Mouse (Mus musculus) kidney, adult 8-10 months (tissue): ENCODE measurements around the gene Pibf1.

ENCODE experiments used
- DNase-seq, 2 experiments: peaks; one replicate each; pipeline ENCODE4 v3.0.0; 2022

Pibf1 gene

DNA sequence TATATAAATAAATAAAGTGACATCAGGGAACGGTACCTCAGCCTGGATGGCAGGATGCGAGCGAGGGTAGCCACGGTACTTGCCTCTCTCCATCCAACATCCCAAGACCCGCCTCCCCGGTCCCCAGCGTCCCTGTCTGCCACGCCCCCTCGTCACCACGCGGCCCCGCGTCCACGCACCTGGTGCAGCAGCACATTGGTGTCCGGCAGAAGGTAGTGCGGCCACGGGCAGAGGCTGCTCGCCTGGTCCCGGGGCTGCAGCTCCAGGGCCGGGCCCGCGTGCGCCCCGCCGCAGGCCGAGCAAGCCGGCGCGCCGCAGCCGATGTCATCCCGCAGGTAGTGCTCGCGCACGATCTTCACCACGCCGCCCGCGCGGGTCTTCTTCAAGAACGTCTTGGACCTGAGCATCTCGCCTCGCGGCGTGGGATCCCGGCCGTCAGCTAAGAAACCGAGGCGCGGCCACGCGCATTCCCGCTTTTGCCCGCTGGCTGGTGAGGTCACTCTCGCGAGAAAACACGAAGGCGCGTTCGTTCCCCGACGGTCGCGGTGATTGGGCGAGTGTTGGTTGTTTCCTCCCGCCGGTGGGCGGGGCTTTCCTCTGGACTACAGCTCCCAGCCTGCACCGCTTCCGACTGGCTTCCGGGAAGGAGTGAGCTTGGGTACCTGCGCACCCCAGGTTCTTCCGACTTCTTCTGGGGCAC, at the start of gene Pibf1, which contains the start of gene Dis3:
Gene Pibf1 (plus strand): TSS at position 158 of the 700 bp plus-strand sequence.
Gene Dis3 (minus strand): TSS at position 504 of the 700 bp plus-strand sequence.
- DNase-seq, result peak; percentile 98 to 99

DNA sequence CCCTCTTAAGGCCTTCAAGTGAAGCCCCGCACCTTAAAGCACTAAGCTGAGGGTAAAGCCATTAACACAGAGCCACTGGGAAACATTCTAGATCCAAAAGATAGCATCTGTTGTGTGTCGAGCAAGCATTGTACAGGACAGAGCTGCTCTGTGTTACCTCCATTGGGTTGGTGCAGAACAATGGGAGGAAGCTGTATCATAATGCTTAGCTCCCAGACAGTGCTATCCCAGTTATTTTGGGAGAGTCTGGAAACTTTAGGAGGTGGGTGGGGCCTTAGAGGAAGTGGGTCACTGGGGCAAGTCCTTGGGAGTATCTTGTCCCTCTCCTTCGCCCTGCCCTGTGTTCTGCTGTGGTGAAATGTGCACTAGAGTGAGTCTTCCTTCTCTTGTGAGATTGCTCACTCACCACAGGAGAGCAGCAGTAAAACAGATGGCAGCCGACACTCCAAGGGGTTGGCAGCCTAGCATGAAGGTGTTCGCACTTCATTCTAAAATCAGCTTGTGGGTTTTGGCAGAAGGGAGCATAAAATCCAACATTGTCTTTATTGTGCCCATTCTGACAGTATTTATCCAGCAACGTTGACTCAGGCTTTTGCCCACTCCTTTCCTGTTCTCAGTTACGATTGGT, 40.2 kb upstream of the Pibf1 start:
- DNase-seq, result no peak

DNA sequence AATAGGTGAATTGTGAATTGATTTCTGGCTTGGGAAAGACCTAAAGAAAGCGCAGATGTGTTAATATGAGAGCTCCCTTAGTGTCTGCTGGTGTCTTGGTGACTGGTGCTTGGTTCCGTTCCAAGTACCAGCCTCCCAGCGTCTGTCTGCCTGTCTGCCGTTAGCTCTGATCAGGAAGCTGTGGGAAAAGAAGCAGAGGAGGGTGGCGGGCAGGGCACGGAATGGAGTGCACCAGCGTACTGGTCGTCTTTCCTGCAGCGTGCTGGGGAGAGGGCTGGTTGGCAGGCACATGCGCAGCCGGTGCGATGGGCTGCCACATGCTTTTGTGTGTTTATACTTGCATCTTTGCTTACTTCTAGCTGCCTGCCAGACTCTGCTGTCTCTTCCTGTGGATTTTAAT, 38.6 kb upstream of the Pibf1 start:
- DNase-seq, result no peak

DNA sequence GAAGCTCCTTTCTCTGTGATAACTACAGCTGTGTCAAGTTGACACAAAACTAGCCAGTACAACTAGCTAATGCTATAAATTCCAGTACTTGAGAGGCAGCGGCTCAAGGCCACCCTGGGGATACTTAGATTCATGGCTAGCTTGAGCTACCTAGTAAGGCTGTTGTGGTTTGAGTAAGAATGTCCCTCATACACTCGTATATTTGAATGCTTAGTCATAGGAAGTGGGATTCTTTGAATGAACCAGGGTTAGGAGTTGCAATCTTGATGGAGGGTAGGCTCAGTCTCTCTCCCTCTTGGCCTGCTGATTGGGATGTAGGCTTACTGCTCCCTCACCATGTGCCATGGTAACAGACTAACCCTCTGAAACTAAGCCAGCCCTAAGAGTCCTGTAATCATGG, 36.1 kb upstream of the Pibf1 start:
- DNase-seq, result no peak

DNA sequence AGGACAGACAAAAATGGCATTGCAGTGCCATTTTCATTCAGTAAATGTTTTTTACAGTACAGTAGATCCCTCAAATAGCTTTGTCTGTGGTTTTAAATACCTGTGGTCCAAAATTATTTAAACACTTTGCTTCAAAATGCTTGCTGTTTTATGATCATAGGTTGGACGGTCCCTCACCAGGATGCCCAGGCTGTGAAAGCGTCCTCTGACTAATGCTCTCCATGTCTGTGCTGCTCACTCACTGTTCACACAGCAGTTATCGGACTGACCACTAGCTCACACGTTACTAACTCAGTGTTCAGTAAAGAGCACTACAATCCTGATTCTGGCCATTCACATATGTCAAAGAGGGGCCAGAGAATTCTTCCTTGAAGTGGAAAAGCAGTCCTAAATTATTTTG, 28.1 kb upstream of the Pibf1 start:
- no peak for DNase-seq

DNA sequence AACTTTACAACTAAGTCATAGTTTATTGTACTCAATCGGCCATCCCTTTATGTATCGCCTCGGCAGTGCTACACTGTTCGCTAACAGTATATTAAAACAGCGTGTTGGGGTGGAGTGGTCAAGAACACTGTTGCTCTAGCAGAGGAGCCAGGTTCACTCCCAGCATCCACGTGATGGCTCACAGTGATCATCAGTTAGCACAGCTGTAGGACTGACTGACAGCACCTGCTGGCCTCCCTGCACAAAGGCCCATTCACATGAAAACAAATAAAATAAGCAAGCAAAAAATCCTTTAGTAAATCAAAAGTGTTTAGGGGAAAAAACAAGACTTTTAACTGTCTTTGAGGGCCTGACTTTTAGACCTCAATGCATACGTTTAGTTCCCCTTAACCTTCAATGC, 10.3 kb upstream of the Pibf1 start:
- DNase-seq, result no peak

DNA sequence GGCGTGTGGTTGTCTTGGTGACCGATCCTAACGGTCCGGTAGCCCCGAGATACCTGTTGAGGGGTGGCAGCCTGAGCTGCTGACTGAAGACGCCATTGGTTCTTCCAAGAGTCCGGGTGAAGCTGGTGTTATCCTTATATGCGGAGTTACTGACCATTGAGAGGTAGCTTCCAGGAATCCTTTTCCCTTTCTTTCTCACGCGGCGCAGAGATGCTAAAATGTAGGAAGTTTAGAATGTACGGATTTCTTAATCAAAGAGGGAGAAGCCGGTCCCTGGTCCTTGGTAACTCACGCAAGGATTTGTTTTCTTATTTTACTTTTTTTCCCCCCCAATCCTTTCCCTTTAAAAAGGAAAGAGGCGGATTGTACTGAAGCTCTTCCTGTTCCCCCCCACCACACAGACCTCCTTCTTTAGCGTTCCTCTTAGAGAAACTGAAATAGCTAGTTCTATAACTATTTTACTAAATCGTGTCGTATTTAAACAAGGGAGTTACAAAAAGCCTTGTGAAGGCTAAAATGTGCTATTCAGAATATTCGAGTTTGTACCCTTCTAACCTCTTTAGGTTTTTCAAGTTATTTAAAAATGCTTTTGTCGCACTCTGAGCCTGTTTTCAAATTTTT, 853 bp downstream of the Pibf1 start:
- DNase-seq, result no peak

DNA sequence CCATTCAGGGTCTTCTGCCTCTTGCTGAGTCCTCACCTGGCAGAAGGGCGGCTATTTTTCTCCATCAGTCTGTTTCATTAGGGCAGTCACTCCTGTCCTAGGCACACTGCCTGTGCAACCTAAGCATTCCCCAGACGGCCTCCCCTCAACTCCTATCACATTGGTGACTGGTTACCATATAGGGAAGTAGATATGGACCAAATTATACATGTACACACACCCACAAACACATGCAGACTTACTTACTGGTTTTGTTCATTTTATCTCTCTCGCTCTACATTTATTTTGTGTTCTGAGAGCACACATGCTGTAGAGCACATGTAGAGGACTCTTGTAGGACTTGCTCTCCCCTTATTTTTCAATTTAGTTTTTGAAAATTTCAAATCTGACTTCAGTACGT, 3.8 kb downstream of the Pibf1 start:
- DNase-seq, result no peak

DNA sequence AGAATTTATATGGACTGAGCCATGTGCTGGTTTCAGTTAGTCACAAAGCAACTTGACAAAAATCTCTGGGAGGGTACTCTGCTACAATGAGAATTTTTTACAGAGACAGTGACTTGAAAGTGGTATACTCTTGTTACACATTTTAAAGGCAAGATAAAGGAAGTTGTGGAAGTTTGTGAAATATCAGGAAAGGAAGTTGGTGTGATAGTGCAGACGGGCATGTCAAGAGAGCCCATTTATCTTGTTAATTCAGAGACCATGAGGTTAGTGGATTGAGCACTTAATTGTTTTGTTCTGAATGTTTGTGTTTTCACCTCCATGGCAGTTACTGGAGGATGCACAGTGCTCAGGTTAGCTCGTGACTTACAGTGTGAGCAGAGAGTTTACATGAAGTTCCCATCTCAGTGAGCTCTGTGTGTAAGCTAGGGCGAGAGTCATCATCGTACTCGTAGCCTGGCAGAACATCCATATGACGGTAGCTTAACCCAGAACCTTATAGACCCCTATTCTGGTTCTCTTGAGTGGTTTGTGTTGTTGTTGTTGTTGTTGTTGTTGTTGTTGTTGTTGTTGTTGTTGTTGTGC, 5.4 kb downstream of the Pibf1 start:
- DNase-seq, result no peak

DNA sequence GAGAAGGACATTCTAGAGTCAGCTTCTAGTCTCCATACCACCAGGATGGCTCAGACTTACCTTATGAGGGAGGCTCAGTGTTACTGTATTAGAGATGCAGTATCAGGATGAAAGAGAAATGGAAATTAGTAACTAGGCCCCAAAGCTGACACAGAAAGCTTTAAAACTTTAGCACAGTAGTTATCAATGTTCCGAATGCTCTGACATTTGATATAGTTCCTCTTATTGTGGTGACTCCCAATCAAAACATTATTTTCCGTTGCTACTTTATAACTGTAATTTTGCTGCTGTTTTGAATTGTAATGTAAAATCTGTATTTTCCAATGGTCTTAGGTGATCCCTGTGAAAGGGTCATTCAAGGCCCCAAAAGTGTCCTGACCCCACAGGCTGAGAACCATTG, 7.4 kb downstream of the Pibf1 start:
- DNase-seq, result no peak

DNA sequence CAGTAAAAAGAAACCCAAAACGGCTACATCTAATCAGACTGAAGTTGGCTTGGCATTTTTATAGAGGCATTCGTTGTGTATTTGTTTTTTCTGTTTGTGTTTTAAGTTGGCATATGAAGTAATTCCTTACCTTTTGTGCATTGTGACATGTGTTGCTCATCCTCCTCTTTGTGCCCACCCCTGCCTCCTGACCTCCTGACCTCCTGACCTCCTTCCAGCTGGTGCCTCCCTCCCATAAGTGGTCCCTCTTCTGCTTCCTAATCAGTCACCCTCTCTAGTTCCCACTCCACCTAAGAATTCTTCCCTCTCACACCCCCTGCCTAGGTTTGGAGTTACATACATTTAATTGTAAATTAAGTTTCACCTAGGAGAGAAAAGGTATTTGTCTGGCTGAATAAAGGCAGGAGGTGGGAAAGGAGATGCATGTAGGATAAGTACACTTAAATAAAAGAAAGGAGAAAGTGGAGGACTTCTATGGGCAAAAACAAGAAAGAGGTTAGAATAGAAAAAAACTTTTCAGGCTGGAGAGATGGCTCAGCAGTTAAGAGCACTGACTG, 8.5 kb downstream of the Pibf1 start:
- DNase-seq, result no peak

DNA sequence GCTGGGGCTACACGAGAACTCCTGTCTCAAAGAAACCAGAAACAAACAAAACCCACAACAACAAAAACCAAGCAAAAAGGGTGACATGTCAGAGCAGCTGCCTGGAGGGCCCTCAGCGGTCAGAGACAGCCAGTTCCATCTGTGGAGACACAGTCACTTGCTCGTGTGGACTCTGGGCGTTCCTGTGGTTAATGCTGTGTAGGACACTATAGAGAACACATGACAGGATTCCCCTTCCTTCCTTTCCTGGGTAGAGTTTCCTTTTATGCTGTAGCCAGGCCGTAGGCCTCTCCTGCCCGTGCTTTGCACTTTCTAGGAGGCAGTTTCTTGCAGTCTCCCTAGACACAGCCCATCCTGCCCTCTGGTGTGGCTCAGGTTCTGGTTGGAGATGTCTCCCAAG, 9.5 kb downstream of the Pibf1 start:
- no peak for DNase-seq

DNA sequence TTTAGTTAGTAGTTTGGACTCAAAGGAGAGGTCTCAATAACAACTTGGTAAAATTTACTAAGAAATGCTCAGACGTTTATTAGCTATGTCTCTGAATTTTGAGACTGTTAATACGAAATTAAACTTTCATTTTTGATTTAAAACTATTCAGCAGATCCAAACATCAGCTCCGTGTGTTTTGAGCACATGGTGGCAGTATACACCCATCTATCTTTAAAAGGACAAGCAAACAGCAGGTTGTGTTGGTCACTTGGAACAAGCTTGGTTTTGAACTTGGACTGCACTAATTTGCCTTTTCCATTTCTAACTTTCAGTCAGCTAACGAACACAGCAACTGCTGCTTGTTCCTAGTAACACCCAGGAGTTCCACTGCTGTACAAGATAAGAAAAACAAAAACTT, 18.4 kb downstream of the Pibf1 start:
- DNase-seq, result no peak

DNA sequence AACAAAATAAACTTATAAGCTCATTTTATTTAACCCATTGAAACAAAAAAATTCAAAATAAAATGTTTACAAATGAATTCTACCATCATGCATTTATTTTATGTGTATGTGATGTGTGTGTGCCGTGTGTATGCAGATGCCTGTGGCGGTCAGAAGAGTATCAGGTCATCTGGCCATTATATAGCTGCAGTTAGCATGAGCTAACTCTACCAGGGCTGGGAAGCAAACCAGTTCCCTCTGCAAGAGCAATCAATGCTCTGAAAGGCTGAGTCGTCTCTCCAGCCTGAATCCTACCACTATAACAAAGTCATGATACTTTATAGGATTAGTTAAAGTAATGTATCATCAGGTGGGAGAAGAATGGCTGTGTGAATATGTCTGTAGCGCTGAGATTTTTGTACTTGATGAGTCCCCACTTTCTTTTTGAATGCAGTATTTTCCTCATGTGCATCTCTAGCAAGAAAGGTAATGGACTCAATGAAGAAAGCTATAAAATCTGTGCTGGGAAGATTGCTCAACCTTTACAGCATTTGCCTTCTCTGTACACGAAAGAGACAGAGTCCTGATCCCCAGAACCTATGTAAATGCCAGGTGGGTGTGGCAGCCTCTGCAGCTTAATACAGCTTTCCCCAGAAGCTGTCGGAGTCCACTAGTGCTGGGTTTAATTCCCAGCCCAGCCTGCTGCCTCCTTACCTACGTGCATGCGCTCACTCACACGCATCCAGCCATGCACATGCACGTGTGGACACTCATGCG, 22.5 kb downstream of the Pibf1 start:
- DNase-seq, result no peak

DNA sequence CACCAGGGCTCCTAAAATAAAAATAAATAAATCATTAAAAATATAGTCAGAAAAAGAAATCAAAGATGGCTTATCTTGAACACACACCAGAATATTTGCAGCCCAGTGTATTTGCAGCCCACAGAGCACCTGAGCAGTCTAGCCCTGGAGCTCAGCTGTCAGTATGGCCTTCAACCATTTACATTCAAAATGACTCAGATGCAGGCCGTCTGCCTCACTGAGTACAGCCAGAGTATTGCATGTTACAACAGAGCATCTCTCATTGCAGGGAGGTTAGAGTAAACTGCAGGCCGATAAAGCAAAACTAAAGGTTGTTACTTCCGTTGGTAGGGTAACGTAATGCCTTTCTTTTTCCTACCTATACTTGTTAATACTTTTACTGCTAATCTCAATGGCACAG, 24.9 kb downstream of the Pibf1 start:
- DNase-seq, result no peak

DNA sequence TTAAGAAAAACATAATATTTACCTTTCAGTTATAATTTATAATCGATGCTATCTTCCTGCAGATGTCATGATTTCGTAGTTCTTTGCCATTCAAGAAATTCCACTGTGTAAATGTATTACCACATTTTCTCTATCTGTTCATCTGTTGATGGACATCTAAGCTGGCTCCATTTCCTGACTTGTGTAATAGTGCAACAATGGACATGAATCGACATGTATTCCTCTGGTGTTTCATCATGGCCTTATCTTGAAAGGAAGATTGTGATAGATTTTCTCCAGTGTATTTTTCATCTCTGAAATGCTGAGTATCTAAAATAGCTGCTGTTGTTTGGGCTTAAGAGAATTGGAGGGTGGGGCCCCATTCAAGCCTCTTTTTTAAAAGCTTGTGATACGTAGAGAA, 27.5 kb downstream of the Pibf1 start:
- no peak for DNase-seq

DNA sequence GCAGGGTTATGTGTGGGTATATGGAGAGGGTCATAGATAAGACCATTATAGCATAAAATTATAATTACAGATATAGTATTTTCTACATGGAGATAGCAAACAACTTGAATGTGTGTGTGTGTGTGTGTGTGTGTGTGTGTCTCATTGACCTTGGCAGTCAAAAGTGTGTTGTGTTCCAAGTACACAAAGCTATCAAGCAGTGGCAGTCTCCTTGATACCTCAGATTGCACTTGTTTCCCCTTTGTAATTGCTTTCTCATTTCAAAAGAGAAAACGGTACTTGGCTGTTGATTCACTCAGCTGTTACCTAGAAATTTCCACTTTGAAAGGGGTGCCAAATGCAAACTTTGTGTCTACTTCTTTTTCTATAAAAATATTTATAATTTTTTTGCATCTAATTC, 28.3 kb downstream of the Pibf1 start:
- DNase-seq, result no peak

DNA sequence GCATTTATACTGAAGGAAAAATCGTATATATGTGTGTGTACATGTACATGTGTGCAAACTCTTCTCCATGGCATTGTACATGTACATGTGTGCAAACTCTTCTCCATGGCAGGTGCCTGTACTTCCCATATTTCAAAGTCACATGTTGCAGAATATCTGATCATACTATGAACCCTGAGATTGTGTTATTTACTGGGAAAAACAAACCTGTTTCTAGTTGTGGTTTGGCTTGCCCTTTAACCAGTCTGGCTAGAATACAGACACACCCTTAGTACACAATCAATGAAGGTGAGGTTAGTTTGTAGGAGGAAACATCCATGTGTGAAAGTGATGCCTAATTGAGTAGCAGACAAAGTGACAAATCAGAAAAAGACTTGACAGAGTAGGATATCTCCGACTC, 29.8 kb downstream of the Pibf1 start:
- no peak for DNase-seq

DNA sequence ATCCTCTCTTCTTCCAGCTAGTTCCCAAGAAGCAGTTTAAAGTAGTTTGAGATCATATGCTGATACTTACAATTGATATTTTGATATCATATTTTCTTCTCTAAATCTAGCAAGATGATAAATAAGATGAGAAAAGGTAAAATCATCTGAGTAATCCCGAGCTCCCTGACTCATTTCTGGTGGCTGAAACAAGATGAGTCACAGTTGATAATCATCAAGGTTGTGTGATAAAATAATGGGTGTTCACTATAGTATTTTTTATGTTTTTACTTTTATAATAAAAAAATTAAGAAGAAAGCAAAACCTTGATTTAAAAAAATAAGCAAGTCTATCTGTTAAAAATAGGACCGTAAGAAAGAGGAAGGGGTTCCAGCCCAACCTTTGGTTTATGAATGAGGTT, 34.8 kb downstream of the Pibf1 start:
- DNase-seq, result no peak

DNA sequence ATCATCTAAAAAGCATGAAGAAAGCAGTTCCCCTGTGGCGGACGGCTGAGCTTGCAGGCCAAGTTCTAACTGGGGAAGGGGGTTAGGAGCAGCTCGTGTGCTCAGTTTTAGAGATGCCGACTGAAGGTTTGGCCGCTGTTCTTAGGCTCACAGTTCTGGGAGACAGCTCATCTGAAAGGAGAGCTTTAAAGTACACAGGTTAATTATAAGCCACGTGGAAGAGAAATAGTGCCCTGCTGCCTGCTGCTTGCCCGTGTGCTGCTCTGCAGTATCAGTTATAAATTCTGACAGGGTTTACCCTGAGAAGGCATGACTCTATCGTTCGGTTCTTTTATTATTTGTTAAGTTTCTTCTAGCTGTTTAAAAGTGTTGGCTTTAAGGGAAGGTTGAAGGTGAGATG, 36.5 kb downstream of the Pibf1 start:
- DNase-seq, result no peak

DNA sequence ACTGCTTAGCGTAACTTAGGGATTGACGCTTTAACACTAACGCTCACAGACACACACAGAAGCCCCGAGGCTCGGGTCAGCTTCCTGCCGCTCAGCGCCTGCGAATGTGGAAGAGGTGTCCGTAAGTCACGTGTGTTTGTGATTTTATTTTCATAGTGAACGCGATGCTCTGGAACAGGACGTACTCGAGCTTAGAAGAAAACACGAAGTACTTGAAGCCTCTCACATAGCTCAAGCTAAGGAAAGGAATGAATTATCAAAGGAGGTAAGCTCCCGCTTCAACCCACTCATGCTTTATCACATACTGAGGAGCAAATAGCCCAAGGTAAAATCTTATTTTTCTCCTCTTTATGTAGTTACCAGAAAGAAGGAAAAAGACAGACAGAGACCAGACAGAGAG, 37.1 kb downstream of the Pibf1 start:
- no peak for DNase-seq

DNA sequence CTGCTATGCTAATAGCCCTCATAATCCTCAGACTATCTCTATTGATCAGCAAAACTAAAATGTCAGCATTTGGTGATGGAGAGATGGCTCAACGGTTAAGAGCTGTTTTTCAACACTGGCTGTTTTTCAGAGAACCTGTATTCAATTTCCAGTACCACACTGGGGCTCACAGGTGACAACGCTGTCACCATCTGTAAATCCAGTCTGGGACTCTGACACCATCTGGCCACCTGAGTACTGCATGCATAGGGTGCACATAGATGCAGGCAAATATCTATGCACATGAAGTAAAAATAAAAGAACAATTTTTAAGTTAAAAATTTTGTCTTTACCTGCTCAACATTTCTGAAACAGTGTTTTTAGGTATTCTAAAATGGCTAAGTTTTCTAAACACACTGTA, 40.8 kb downstream of the Pibf1 start:
- DNase-seq, result no peak
